Mouse (Mus musculus): ENCODE measurements around the gene 4930404N11Rik. TPM values are rescaled to one million over a fixed set of nuclear protein-coding genes. Genes with fewer than 3 reads are reported as not detected.
A peak's percentile ranks its signal among the peaks of the same experiment; 100 is the strongest.

The 4930404N11Rik gene
- polyA plus RNA-seq (2015; fragmentation: Nextera tagmentation; extraction: Ambion mirVana): 1.0 and 1.2 TPM in 2 replicates

GRCm38 (mm10) chr10:81365672-81366476 lies at the start of gene 4930404N11Rik:
Gene 4930404N11Rik, minus strand, starts transcription at chr10:81365816.
- 24% methylated on average over 12 of the region's 12 CpGs for WGBS
- Histone ChIP-seq H3K4me1 (peaks cover 31% of the 10 kb centered on the region), H3K36me3 (peaks cover 73% of the 10 kb centered on the region), H3K4me3 (peak within 1 kb of the TSS; percentile 32), H3K9me3 (no peaks in the 10 kb centered on the region), H3K27me3 (peaks cover 39% of the 10 kb centered on the region), H3K4me2 (peak within 1 kb of the TSS; percentile 60), H3K27ac (no peak within 1 kb of the TSS), H3K9ac (peak within 1 kb of the TSS; percentile 61)
- no peak for ATAC-seq (ENCODE audit: insufficient number of reproducible peaks, insufficient read depth, low FRiP score, low TSS enrichment, low read depth)

GRCm38 (mm10) chr10:81415146-81415545 lies 49.5 kb upstream of the 4930404N11Rik start:
- no peak for ATAC-seq (ENCODE audit: insufficient number of reproducible peaks, insufficient read depth, low FRiP score, low TSS enrichment, low read depth)
- 0 out of 2 replicates have a peak overlapping the region, but pooled peaks have one; percentile 21 for H3K9ac ChIP-seq
- peaks cover 48% of the 10 kb centered on the region for H3K36me3 ChIP-seq
- H3K4me1 ChIP-seq: peaks cover 90% of the 10 kb centered on the region
- no peaks in the 10 kb centered on the region for H3K27me3 ChIP-seq
- no peaks in the 10 kb centered on the region for H3K9me3 ChIP-seq
- 84% methylated on average over 5 of the region's 5 CpGs for WGBS
- no peak overlapping the region for H3K4me2 ChIP-seq
- H3K27ac ChIP-seq: peak overlapping the region; percentile 94; the same call in 1 of the 2 replicates
- no peak overlapping the region for H3K4me3 ChIP-seq

GRCm38 (mm10) chr10:81414682-81415081 lies 49.1 kb upstream of the 4930404N11Rik start:
- no peak overlapping the region for H3K4me3 ChIP-seq
- peaks cover 43% of the 10 kb centered on the region for H3K36me3 ChIP-seq
- 0 out of 2 replicates have a peak overlapping the region, but pooled peaks have one; percentile 21 for H3K9ac ChIP-seq
- peak overlapping the region; percentile 40; the same call in 1 of the 2 replicates for H3K4me2 ChIP-seq
- H3K9me3 ChIP-seq: no peaks in the 10 kb centered on the region
- no peaks in the 10 kb centered on the region for H3K27me3 ChIP-seq
- peak overlapping the region; percentile 55; the same call in 1 of the 2 replicates for H3K27ac ChIP-seq
- H3K4me1 ChIP-seq: peaks cover 94% of the 10 kb centered on the region
- ATAC-seq (ENCODE audit: insufficient number of reproducible peaks, insufficient read depth, low FRiP score, low TSS enrichment, low read depth): no peak

GRCm38 (mm10) chr10:81413310-81414261 lies 48.0 kb upstream of the 4930404N11Rik start:
- Histone ChIP-seq H3K27ac (peak overlapping the region; percentile 48; the same call in 1 of the 2 replicates), H3K4me3 (peak overlapping the region; percentile 14; the same call in 1 of the 2 replicates), H3K9me3 (no peaks in the 10 kb centered on the region), H3K27me3 (peaks cover 2% of the 10 kb centered on the region; the same call in 1 of the 2 replicates), H3K36me3 (peaks cover 36% of the 10 kb centered on the region), H3K4me1 (peaks cover 98% of the 10 kb centered on the region), H3K9ac (peak overlapping the region; percentile 44; the same call in 1 of the 2 replicates), H3K4me2 (peak overlapping the region; percentile 40)
- no peak for ATAC-seq (ENCODE audit: insufficient number of reproducible peaks, insufficient read depth, low FRiP score, low TSS enrichment, low read depth)
- WGBS: 26% methylated on average over 26 of the region's 26 CpGs

- 72% methylated on average over 16 of the region's 16 CpGs for WGBS
- Histone ChIP-seq H3K27ac (peak overlapping the region; percentile 66), H3K4me3 (no peak overlapping the region), H3K9ac (0 out of 2 replicates have a peak overlapping the region, but pooled peaks have one; percentile 17), H3K36me3 (peaks cover 44% of the 10 kb centered on the region), H3K4me2 (no peak overlapping the region), H3K27me3 (peaks cover 11% of the 10 kb centered on the region), H3K4me1 (peaks cover 98% of the 10 kb centered on the region), H3K9me3 (no peaks in the 10 kb centered on the region)
- ATAC-seq (ENCODE audit: insufficient number of reproducible peaks, insufficient read depth, low FRiP score, low TSS enrichment, low read depth): no peak
Observed at GRCm38 (mm10) chr10:81412586-81413309, 47.1 kb upstream of the 4930404N11Rik start.

GRCm38 (mm10) chr10:81411471-81412400 lies 46.1 kb upstream of the 4930404N11Rik start:
- peaks cover 18% of the 10 kb centered on the region for H3K27me3 ChIP-seq
- H3K9me3 ChIP-seq: no peaks in the 10 kb centered on the region
- no peak overlapping the region for H3K4me3 ChIP-seq
- 72% methylated on average over 18 of the region's 18 CpGs for WGBS
- H3K9ac ChIP-seq: peak overlapping the region; percentile 41; the same call in 1 of the 2 replicates
- peaks cover 98% of the 10 kb centered on the region for H3K4me1 ChIP-seq
- H3K4me2 ChIP-seq: no peak overlapping the region; the same call in 1 of the 2 replicates
- ATAC-seq (ENCODE audit: insufficient number of reproducible peaks, insufficient read depth, low FRiP score, low TSS enrichment, low read depth): no peak
- peaks cover 52% of the 10 kb centered on the region for H3K36me3 ChIP-seq
- peak overlapping the region; percentile 66 for H3K27ac ChIP-seq

GRCm38 (mm10) chr10:81410981-81411380 lies 45.4 kb upstream of the 4930404N11Rik start:
- ATAC-seq (ENCODE audit: insufficient number of reproducible peaks, insufficient read depth, low FRiP score, low TSS enrichment, low read depth): no peak
- peak overlapping the region; percentile 66 for H3K27ac ChIP-seq
- H3K9me3 ChIP-seq: no peaks in the 10 kb centered on the region
- no peak overlapping the region for H3K4me3 ChIP-seq
- peaks cover 21% of the 10 kb centered on the region for H3K27me3 ChIP-seq
- peaks cover 59% of the 10 kb centered on the region for H3K36me3 ChIP-seq
- no peak overlapping the region for H3K9ac ChIP-seq
- no peak overlapping the region for H3K4me2 ChIP-seq
- peaks cover 98% of the 10 kb centered on the region for H3K4me1 ChIP-seq
- WGBS: 75% methylated on average over 9 of the region's 9 CpGs

GRCm38 (mm10) chr10:81410350-81410749 lies 44.7 kb upstream of the 4930404N11Rik start:
- peaks cover 21% of the 10 kb centered on the region for H3K27me3 ChIP-seq
- H3K9me3 ChIP-seq: no peaks in the 10 kb centered on the region
- H3K9ac ChIP-seq: no peak overlapping the region
- 0 out of 2 replicates have a peak overlapping the region, but pooled peaks have one; percentile 66 for H3K27ac ChIP-seq
- H3K4me1 ChIP-seq: peaks cover 93% of the 10 kb centered on the region
- peaks cover 60% of the 10 kb centered on the region for H3K36me3 ChIP-seq
- 65% methylated on average over 4 of the region's 4 CpGs for WGBS
- H3K4me3 ChIP-seq: no peak overlapping the region
- no peak overlapping the region for H3K4me2 ChIP-seq
- ATAC-seq (ENCODE audit: insufficient number of reproducible peaks, insufficient read depth, low FRiP score, low TSS enrichment, low read depth): no peak

- H3K9me3 ChIP-seq: no peaks in the 10 kb centered on the region
- H3K4me2 ChIP-seq: no peak overlapping the region
- H3K9ac ChIP-seq: no peak overlapping the region
- 11% methylated on average over 8 of the region's 8 CpGs for WGBS
- no peak overlapping the region for H3K4me3 ChIP-seq
- no peak for ATAC-seq (ENCODE audit: insufficient number of reproducible peaks, insufficient read depth, low FRiP score, low TSS enrichment, low read depth)
- peaks cover 87% of the 10 kb centered on the region for H3K4me1 ChIP-seq
- H3K27me3 ChIP-seq: peaks cover 21% of the 10 kb centered on the region
- peak overlapping the region; percentile 23; the same call in 1 of the 2 replicates for H3K27ac ChIP-seq
- H3K36me3 ChIP-seq: peaks cover 66% of the 10 kb centered on the region
Observed at GRCm38 (mm10) chr10:81409330-81409729, 43.7 kb upstream of the 4930404N11Rik start.

- peak overlapping the region; percentile 23; the same call in 1 of the 2 replicates for H3K27ac ChIP-seq
- H3K4me2 ChIP-seq: no peak overlapping the region
- WGBS: 19% methylated on average over 9 of the region's 9 CpGs
- H3K4me3 ChIP-seq: no peak overlapping the region
- H3K36me3 ChIP-seq: peaks cover 70% of the 10 kb centered on the region
- H3K9me3 ChIP-seq: no peaks in the 10 kb centered on the region
- no peak overlapping the region for H3K9ac ChIP-seq
- H3K4me1 ChIP-seq: peaks cover 87% of the 10 kb centered on the region
- H3K27me3 ChIP-seq: peaks cover 21% of the 10 kb centered on the region
- no peak for ATAC-seq (ENCODE audit: insufficient number of reproducible peaks, insufficient read depth, low FRiP score, low TSS enrichment, low read depth)
Observed at GRCm38 (mm10) chr10:81408871-81409291, 43.3 kb upstream of the 4930404N11Rik start.

Data from embryonic facial prominence, embryonic 13.5 days (tissue).